Mouse (Mus musculus): ENCODE data around the gene Cyp2s1. TPM values are rescaled to one million over a fixed set of nuclear protein-coding genes. Genes with fewer than 3 reads are reported as not detected.

Cyp2s1 gene
- polyA plus RNA-seq, 1 experiment: not detected

DNA sequence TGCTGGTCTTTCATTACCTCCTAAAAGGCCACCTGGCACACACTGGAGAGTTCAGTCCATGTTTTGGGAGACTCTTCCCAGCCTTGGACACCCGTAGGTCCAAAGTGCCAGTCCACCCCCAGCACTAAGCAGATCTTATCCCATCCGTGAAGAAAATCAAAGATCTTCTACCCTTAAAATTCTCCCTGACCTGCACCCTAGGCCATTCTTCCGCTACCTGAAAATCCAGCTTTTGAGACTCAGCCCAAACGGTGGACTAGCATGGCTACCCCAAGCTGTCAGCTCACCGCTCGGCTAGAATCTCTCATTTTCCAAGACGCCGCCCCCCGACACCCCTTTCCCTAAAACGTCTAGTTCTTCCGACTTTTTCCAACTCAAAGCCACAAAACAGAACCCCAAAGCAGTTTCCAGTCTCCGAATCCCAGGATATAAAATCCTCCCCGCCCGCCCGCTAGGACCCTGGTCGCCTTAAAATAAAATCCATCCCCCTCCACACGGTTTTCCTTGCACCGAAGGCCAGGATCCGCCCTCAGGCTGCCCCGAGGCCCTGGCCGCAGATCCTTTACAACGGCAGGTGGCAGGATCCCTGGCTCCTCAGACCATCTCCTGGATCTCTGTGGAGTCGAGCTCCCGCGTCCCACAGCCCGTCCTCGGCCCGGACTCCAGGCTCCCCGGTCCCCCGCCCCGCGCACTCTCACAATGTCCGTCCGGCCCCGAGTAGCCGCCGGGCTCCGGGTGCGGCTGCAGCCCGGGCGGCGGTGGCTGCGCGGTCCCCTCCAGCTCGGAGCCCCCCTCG lies 62.9 kb downstream of the Cyp2s1 start:
- no peak for TF ChIP-seq TAL1 (IDR thresholded peaks at IDR 0.05; ENCODE audit: low read length)
- TF ChIP-seq GATA1 (IDR thresholded peaks at IDR 0.05; ENCODE audit: low read length): no peak
- H3K9me3 ChIP-seq (ENCODE audit: control insufficient read depth, low read length): no peaks in the 10 kb centered on the region
- H3K4me1 ChIP-seq (ENCODE audit: control insufficient read depth): peaks cover 43% of the 10 kb centered on the region
- peaks cover 8% of the 10 kb centered on the region for H3K27me3 ChIP-seq (ENCODE audit: control insufficient read depth)
- H3K4me3 ChIP-seq (replicated peaks): peak overlapping the region; percentile 100
- H3K36me3 ChIP-seq (ENCODE audit: control insufficient read depth): peaks cover 48% of the 10 kb centered on the region

GRCm38 (mm10) chr7:25753076-25753475 lies 63.6 kb downstream of the Cyp2s1 start:
- no peaks in the 10 kb centered on the region for H3K9me3 ChIP-seq (ENCODE audit: control insufficient read depth, low read length)
- H3K4me1 ChIP-seq (ENCODE audit: control insufficient read depth): peaks cover 43% of the 10 kb centered on the region
- peaks cover 4% of the 10 kb centered on the region for H3K27me3 ChIP-seq (ENCODE audit: control insufficient read depth)
- H3K36me3 ChIP-seq (ENCODE audit: control insufficient read depth): peaks cover 55% of the 10 kb centered on the region
- TF ChIP-seq TAL1 (IDR thresholded peaks at IDR 0.05; ENCODE audit: low read length): no peak
- TF ChIP-seq GATA1 (IDR thresholded peaks at IDR 0.05; ENCODE audit: low read length): no peak
- peak overlapping the region; percentile 100 for H3K4me3 ChIP-seq (replicated peaks)

Other genes starting within 250 kb of the Cyp2s1 start
- not detected in 2 replicates for gene Erich4, start 201.0 kb downstream of the Cyp2s1 start, polyA plus RNA-seq (2012)
- 0.73 and 1.1 TPM in 2 replicates for gene Dmac2, start 197.5 kb downstream of the Cyp2s1 start, polyA plus RNA-seq (2012)
- 0.10 and 0.23 TPM in 2 replicates for gene B3gnt8, start 190.3 kb downstream of the Cyp2s1 start, polyA plus RNA-seq (2012)
- 2.4 and 3.2 TPM in 2 replicates for gene Bckdha, start 157.9 kb downstream of the Cyp2s1 start, polyA plus RNA-seq (2012)
- 11.8 and 15.6 TPM in 2 replicates for gene Exosc5, start 157.7 kb downstream of the Cyp2s1 start, polyA plus RNA-seq (2012)
- 0.01 and 0.11 TPM in 2 replicates for gene Tmem91, start 141.7 kb downstream of the Cyp2s1 start, polyA plus RNA-seq (2012)
- 4.8 and 8.3 TPM in 2 replicates for gene B9d2, start 136.1 kb downstream of the Cyp2s1 start, polyA plus RNA-seq (2012)
- gene Tgfb1, start 129.9 kb downstream of the Cyp2s1 start, polyA plus RNA-seq (2012): 21.9 and 23.6 TPM in 2 replicates
- 8.8 and 9.3 TPM in 2 replicates for gene Ccdc97, start 97.8 kb downstream of the Cyp2s1 start, polyA plus RNA-seq (2012)
- 32.8 and 36.7 TPM in 2 replicates for gene Hnrnpul1, start 62.2 kb downstream of the Cyp2s1 start, polyA plus RNA-seq (2012)
- gene Axl, start 28.2 kb downstream of the Cyp2s1 start, polyA plus RNA-seq (2012): 0.26 and 0.61 TPM in 2 replicates
- gene Cyp2b10, start 80.7 kb upstream of the Cyp2s1 start, polyA plus RNA-seq (2012): not detected in 2 replicates
- gene Cyp2b13, start 244.6 kb upstream of the Cyp2s1 start, polyA plus RNA-seq (2012): not detected in 2 replicates

Data from erythroblast, embryonic 14.5 days (primary cell).